Mouse (Mus musculus) megakaryocyte, embryonic 14.5 days (primary cell): ENCODE measurements at regions not wholly inside any gene's neighbourhood (a gene's known extent, or its start where the extent isn't known, plus 50 kb on each side); places are given as distances from the start of the nearest gene placed in this dataset.

Experiments used
- H3K27me3 ChIP-seq: replicated peaks from 2 replicates; pipeline ENCODE3; 2012; ENCODE audit warnings: inconsistent platforms
- H3K36me3 ChIP-seq: replicated peaks from 2 replicates; pipeline ENCODE3; 2012; ENCODE audit warnings: low read length, inconsistent platforms, mixed read lengths
- H3K4me1 ChIP-seq: 2 replicates; pipeline ENCODE4 v1.6.1; 2012; ENCODE audit warnings: inconsistent platforms
- H3K4me3 ChIP-seq: replicated peaks from 2 replicates; pipeline ENCODE3; 2012; ENCODE audit warnings: moderate library complexity, mild to moderate bottlenecking, inconsistent platforms
- H3K9me3 ChIP-seq: 2 replicates; pipeline ENCODE4 v1.6.1; 2012; ENCODE audit warnings: inconsistent platforms
- FLI1 ChIP-seq: IDR thresholded peaks from 2 replicates; pipeline ENCODE4 v1.6.1; 2012; ENCODE audit warnings: low read length, inconsistent platforms, mixed read lengths
- GATA1 ChIP-seq: IDR thresholded peaks from 3 replicates; pipeline ENCODE4 v1.6.1; 2012; ENCODE audit warnings: mixed read lengths, low read length, inconsistent platforms, borderline replicate concordance

DNA sequence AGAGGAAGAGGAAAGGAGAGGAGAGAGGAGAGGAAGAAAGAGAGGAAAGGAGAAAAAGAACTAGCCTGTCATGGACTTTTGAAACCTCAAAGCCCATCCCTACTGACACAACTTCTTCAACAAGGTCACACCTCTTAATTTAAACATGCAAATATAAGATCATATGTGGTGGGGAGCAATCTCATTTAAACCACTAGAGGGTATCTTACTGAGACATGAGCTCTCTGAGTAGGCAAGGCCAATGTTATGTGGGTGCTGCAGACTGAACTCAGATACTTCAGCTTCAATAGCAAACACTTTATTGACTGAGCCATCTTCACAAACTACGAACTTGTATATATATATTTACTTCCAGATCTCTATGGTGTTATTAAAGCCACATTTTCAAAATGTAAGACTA is 156.9 kb downstream of the Mex3b start:
- peaks cover 7% of the 10 kb centered on the region; the same call in 1 of the 2 replicates for H3K4me1 ChIP-seq
- no peaks in the 10 kb centered on the region for H3K9me3 ChIP-seq
- H3K27me3 ChIP-seq, result no peaks in the 10 kb centered on the region
- H3K36me3 ChIP-seq, result no peaks in the 10 kb centered on the region
- H3K4me3 ChIP-seq, result no peak overlapping the region
- no peak for TF ChIP-seq FLI1
- no peak for TF ChIP-seq GATA1

DNA sequence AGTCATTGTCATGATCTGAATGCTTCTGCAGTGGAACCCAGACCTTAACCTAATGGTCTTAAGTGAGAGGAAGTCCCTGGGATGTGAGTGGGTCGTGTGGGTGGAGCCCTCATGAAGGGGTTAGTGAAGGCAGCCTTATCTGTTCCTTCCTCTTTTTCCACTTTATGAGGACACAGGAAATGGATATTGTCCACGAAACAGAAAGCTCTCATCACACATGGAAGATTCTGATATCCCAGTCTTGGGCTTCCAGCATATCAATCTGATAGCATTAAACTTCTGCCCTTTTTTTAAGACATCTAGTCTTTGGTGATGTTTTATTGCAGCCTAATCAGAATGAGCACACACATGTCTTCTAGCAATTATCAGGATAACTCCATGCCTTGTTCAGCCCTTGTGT is 164.0 kb downstream of the Mex3b start:
- H3K4me3 ChIP-seq, result no peak overlapping the region
- peaks cover 29% of the 10 kb centered on the region for H3K4me1 ChIP-seq
- no peaks in the 10 kb centered on the region for H3K27me3 ChIP-seq
- TF ChIP-seq FLI1 (no peak), GATA1 (no peak)
- no peaks in the 10 kb centered on the region for H3K36me3 ChIP-seq
- peaks cover 14% of the 10 kb centered on the region for H3K9me3 ChIP-seq

DNA sequence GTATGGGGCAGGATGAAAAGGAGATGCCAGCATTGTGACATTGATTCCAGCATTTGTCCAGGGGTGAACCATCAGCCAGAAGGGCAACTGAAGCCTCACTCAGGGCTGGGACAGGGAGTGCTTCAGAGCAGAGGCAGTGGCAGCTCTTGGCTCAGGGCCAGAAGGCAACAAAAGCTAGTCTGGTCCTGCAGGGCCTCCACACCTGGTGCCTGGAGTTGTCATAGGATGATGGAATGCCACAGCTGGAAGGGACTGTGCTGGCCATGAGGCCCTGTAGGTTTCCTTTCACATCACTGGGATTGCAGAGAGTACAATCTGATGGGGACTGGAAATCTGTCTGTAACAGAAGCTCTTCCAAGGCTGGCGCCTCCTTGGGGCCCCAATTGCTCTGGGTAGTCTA is 164.9 kb downstream of the Mex3b start:
- H3K36me3 ChIP-seq, result no peaks in the 10 kb centered on the region
- H3K9me3 ChIP-seq, result peaks cover 14% of the 10 kb centered on the region
- no peak for TF ChIP-seq FLI1
- TF ChIP-seq GATA1, result no peak
- H3K4me1 ChIP-seq, result peaks cover 29% of the 10 kb centered on the region
- no peak overlapping the region for H3K4me3 ChIP-seq
- no peaks in the 10 kb centered on the region for H3K27me3 ChIP-seq

DNA sequence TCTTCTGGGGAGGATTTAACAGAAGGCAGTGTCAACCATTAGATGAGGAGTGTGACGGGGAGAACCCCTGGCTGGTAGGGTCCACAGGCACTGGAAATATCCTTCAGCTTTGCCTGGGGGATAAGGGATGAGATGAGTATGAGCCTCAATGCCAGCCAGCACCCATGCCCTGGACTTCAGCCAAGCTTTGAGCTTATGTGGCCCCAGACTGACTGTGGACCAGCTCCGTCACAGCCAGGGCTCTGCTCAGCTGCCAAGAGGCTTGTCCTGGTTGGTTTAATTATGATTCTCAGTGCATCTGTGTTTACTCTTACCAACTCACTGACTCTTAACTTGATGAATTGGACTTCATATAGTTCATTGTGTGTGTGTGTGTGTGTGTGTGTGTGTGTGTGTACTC is 165.8 kb downstream of the Mex3b start:
- Histone ChIP-seq H3K36me3 (no peaks in the 10 kb centered on the region), H3K9me3 (peaks cover 14% of the 10 kb centered on the region), H3K27me3 (no peaks in the 10 kb centered on the region), H3K4me1 (peaks cover 29% of the 10 kb centered on the region), H3K4me3 (no peak overlapping the region)
- TF ChIP-seq FLI1 (no peak), GATA1 (no peak)

DNA sequence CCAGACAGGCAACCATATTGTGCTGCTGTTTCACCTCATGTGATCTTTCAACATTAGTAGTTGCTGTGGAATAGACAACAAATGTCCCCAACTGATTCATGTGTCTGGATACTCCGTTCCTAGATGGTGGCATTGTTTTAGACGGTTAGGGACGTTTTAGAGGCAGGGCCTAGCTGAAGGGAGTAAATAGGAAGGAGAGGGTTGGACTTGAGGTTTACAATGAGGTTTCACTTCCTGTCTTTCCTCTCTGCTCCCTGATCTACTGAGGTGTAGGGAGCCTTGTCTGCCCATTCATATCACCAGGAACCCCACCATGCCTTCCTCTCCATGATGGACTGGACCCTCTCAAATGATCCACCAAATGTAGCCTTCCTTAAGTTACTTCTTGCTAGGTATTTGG is 168.1 kb downstream of the Mex3b start:
- TF ChIP-seq FLI1 (no peak), GATA1 (no peak)
- no peaks in the 10 kb centered on the region for H3K27me3 ChIP-seq
- H3K36me3 ChIP-seq, result no peaks in the 10 kb centered on the region
- H3K4me3 ChIP-seq, result no peak overlapping the region
- H3K9me3 ChIP-seq, result peaks cover 14% of the 10 kb centered on the region
- peaks cover 32% of the 10 kb centered on the region for H3K4me1 ChIP-seq

DNA sequence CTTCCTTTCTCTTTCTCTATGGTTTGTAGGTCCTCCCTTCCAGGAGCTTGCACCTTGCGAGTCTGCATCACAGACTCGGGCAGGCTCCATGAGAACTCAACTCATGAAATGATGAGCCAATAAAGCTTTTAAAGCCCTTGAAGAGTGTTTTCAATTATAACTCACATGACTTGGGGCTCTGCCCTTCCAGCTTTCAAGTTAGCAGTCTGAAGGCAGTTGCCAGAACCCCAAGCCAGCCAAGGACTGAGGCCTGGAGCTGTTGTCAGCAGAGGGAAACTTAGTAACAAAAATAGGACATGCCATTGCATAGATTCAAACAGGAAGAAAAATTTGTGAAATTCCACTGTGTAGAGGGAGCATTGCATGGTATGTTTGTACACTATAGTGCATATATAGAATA is 169.3 kb downstream of the Mex3b start:
- peaks cover 31% of the 10 kb centered on the region for H3K4me1 ChIP-seq
- H3K9me3 ChIP-seq, result peaks cover 9% of the 10 kb centered on the region
- H3K4me3 ChIP-seq, result no peak overlapping the region
- H3K36me3 ChIP-seq, result no peaks in the 10 kb centered on the region
- H3K27me3 ChIP-seq, result no peaks in the 10 kb centered on the region
- TF ChIP-seq FLI1 (no peak), GATA1 (no peak)

DNA sequence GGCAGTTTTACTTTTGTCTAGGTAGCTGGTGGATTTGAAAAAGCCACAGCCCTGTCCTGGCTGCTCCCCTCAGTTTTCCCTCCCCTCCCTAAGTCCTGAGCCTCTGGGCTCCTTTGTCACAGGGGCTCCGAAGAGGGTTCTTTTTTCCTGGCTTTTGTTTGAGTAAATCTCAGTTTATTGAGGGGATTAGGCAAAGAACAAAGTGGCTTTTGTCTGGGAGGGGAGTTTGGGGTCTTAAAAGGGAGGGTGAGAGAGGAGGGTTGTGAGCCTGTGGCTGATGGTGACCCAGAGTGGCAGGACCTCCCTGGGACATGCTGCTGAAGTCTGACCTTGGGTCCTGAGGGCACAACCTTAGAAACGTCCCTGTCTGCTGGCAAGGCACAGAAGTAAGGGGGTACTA is 170.0 kb downstream of the Mex3b start:
- peaks cover 24% of the 10 kb centered on the region for H3K4me1 ChIP-seq
- no peak overlapping the region for H3K4me3 ChIP-seq
- no peak for TF ChIP-seq GATA1
- TF ChIP-seq FLI1, result no peak
- no peaks in the 10 kb centered on the region for H3K36me3 ChIP-seq
- H3K9me3 ChIP-seq, result peaks cover 9% of the 10 kb centered on the region
- H3K27me3 ChIP-seq, result no peaks in the 10 kb centered on the region

DNA sequence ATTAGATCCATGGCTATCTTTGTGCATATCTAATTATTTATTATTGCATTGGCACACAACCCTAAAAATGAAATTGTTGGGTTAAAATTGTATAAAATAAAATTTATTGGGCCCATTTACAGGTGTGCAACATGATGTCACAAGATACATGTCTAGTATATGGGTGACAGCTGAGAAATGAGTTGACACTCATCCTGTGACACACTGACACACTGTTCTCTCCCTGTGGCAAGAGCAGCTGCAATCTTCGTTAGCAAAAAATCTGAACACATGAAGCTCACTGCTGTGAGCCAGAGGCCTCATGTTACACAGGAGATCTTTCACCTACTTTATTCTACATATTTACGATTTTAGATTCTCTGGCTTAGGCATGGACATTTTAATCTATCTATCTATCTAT is 170.6 kb downstream of the Mex3b start:
- H3K9me3 ChIP-seq, result peaks cover 9% of the 10 kb centered on the region
- no peak overlapping the region for H3K4me3 ChIP-seq
- H3K27me3 ChIP-seq, result no peaks in the 10 kb centered on the region
- TF ChIP-seq FLI1 (no peak), GATA1 (no peak)
- no peaks in the 10 kb centered on the region for H3K36me3 ChIP-seq
- H3K4me1 ChIP-seq, result peaks cover 21% of the 10 kb centered on the region

DNA sequence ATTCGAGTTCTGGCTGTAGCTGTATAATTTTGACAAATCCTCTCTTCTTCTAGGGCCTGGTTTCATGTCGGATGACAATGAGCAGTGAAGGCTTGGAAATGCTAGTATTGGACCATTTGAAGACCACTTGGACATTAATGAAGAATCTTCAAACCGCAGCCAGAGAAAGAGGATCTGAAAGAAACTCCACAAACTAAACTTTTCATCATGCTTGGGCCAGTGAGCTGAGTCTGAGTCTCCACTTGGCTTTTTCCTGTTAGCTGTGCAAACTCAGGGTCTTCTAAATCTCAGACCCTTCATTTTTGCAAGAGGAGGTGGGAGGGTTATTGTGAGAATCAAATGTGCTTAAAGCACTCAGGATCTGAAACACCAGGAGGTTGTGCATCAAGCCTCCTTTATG is 176.6 kb downstream of the Mex3b start:
- TF ChIP-seq GATA1 (no peak), FLI1 (no peak)
- peaks cover 17% of the 10 kb centered on the region for H3K4me1 ChIP-seq
- H3K27me3 ChIP-seq, result peaks cover 2% of the 10 kb centered on the region
- H3K4me3 ChIP-seq, result no peak overlapping the region
- no peaks in the 10 kb centered on the region for H3K36me3 ChIP-seq
- H3K9me3 ChIP-seq, result peaks cover 3% of the 10 kb centered on the region; the same call in 1 of the 2 replicates

DNA sequence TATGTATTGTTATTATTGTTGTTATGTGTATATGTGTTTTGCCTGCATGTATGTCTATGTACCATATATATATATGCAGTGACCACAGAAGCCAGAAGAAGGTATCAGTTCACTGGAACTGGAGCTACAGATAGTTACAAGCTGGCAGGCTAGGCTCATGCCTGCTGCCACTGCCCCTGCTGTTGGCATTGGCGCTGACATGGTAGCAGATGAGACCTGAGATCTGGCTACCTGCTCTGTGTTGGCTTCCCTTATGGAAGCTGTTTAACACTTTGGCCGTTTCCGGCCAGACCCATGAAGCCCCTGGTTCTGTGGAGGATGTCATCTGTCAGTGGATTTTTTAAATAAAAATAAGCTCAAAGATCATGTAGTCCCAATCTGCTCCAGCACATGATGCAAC is 178.1 kb downstream of the Mex3b start:
- TF ChIP-seq FLI1, result no peak
- no peak for TF ChIP-seq GATA1
- H3K9me3 ChIP-seq, result peaks cover 3% of the 10 kb centered on the region; the same call in 1 of the 2 replicates
- H3K4me3 ChIP-seq, result no peak overlapping the region
- no peaks in the 10 kb centered on the region for H3K36me3 ChIP-seq
- peaks cover 2% of the 10 kb centered on the region for H3K27me3 ChIP-seq
- peaks cover 20% of the 10 kb centered on the region for H3K4me1 ChIP-seq

DNA sequence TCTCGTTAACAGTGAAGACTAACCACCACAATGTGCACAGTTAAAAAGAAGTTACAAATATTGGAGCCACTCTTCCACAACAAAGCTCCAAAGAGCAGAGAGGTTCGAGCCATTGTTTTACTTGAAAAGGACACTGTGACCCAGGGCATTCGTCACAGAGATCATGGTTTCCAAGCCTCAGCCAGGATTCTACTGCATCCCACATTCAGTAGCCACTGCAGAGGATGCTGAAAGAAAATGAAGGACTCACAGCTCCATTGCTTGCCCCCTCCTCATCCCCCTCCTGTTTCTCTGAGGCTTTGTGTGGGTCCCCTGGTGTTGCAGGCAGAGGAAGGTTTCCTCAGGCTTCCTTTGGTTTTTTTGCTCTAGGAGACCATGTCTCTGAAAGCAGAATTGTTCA is 182.9 kb downstream of the Mex3b start:
- no peaks in the 10 kb centered on the region for H3K36me3 ChIP-seq
- H3K4me3 ChIP-seq, result no peak overlapping the region
- H3K27me3 ChIP-seq, result no peaks in the 10 kb centered on the region
- H3K4me1 ChIP-seq, result peaks cover 9% of the 10 kb centered on the region
- H3K9me3 ChIP-seq, result peaks cover 3% of the 10 kb centered on the region; the same call in 1 of the 2 replicates
- TF ChIP-seq FLI1 (no peak), GATA1 (no peak)
